Mouse (Mus musculus) neural tube, embryonic 11.5 days (tissue): ENCODE results near the gene Zfp11. TPM values are rescaled to one million over a fixed set of nuclear protein-coding genes. Genes with fewer than 3 reads are reported as not detected.
"Not testable (repeated sequence)": the region's sequence is repeated elsewhere in the genome, so short reads cannot be mapped to it uniquely, and the experiment has no call there.

Experiments used
- ATAC-seq: fragments of 200-750 bp; cut with Nextera tagmentation; 2 replicates; pipeline ENCODE4 v1.8.0; 2017; ENCODE audit warnings: moderate number of reproducible peaks, mild to moderate bottlenecking, moderate TSS enrichment, moderate library complexity; ENCODE audit not compliant: insufficient read depth, low FRiP score, low TSS enrichment
- DNase-seq: peaks from one replicate; pipeline ENCODE4 v3.0.0-alpha.2; 2015; ENCODE audit warnings: low spot score
- H3K27ac ChIP-seq: fragments of 300-500 bp; sonication (generic); 2 replicates; pipeline ENCODE4 v1.5.1; 2014; ENCODE audit warnings: low read depth, mild to moderate bottlenecking, low read length
- H3K27me3 ChIP-seq: fragments of 300-500 bp; sonication (generic); 2 replicates; pipeline ENCODE4 v1.6.1; 2014; ENCODE audit warnings: mild to moderate bottlenecking, low read length, mixed read lengths; ENCODE audit not compliant: control insufficient read depth, insufficient read depth
- H3K36me3 ChIP-seq: fragments of 300-500 bp; sonication (generic); 2 replicates; pipeline ENCODE4 v1.6.1; 2014; ENCODE audit warnings: mild to moderate bottlenecking, low read length, moderate library complexity, mixed read lengths; ENCODE audit not compliant: control insufficient read depth, insufficient read depth
- H3K4me1 ChIP-seq: fragments of 300-500 bp; sonication (generic); 2 replicates; pipeline ENCODE4 v1.6.1; 2014; ENCODE audit warnings: low read length, mixed read lengths; ENCODE audit not compliant: control insufficient read depth, insufficient read depth
- H3K4me2 ChIP-seq: fragments of 300-500 bp; sonication (generic); 2 replicates; pipeline ENCODE4 v1.6.1; 2014; ENCODE audit warnings: low read depth, mild to moderate bottlenecking, moderate library complexity
- H3K4me3 ChIP-seq: fragments of 300-500 bp; sonication (generic); 2 replicates; pipeline ENCODE4 v1.5.1; 2014; ENCODE audit warnings: low read depth, low read length
- H3K9ac ChIP-seq: fragments of 300-500 bp; sonication (generic); 2 replicates; pipeline ENCODE4 v1.6.1; 2014; ENCODE audit warnings: mild to moderate bottlenecking, low read length
- H3K9me3 ChIP-seq: fragments of 300-500 bp; sonication (generic); 2 replicates; pipeline ENCODE4 v1.6.1; 2016; ENCODE audit warnings: low read length; ENCODE audit not compliant: control insufficient read depth
- WGBS: fragments of 180-500 bp; shearing (Covaris S2); extraction: QIAGEN DNeasy Blood & Tissue Kit; methylation state at CpG from one replicate; pipeline ENCODE4 v1.1.7; 2014; 5-methylcytosine and 5-hydroxymethylcytosine counted together
- polyA plus RNA-seq: library from polyadenylated mRNA; unstranded; fragments of >200 nt; fragmentation: Nextera tagmentation; extraction: Ambion mirVana; gene quantifications from 2 replicates; pipeline ENCODE4 v1.2.1, GENCODE M21; 2014

Gene Zfp11
- polyA plus RNA-seq, 1 experiment from 2014 or later = 8.2 TPM

- not testable (repeated sequence) for H3K4me2 ChIP-seq, ATAC-seq, DNase-seq, H3K9ac ChIP-seq, H3K27me3 ChIP-seq, H3K9me3 ChIP-seq, H3K36me3 ChIP-seq, H3K4me1 ChIP-seq, H3K4me3 ChIP-seq, H3K27ac ChIP-seq
- whole genome bisulfite sequencing = 83% methylated on average over 2 of the region's 2 CpGs
These were observed 37.3 kb downstream of the Zfp11 start for GRCm38 (mm10) chr5:129632270-129633250.

- not testable (repeated sequence) for H3K9me3 ChIP-seq, H3K36me3 ChIP-seq, H3K4me2 ChIP-seq, H3K27ac ChIP-seq, ATAC-seq, H3K27me3 ChIP-seq, H3K4me3 ChIP-seq, H3K4me1 ChIP-seq, DNase-seq, H3K9ac ChIP-seq
- 86% methylated on average over 4 of the region's 4 CpGs for WGBS
These were observed 43.3 kb downstream of the Zfp11 start for GRCm38 (mm10) chr5:129626586-129626985.

- Histone ChIP-seq H3K9me3 (no peaks in the 10 kb centered on the region), H3K4me1 (no peaks in the 10 kb centered on the region), H3K9ac (no peak overlapping the region), H3K27me3 (no peaks in the 10 kb centered on the region), H3K4me2 (no peak overlapping the region), H3K36me3 (no peaks in the 10 kb centered on the region), H3K4me3 (no peak overlapping the region), H3K27ac (no peak overlapping the region)
- 87% methylated on average over 6 of the region's 6 CpGs for WGBS
- DNase-seq = no peak
- ATAC-seq = no peak
These were observed 43.8 kb downstream of the Zfp11 start for GRCm38 (mm10) chr5:129626099-129626498.

GRCm38 (mm10) chr5:129621361-129621760 is 48.5 kb downstream of the Zfp11 start:
- H3K27me3 ChIP-seq = no peaks in the 10 kb centered on the region
- no peak overlapping the region for H3K4me3 ChIP-seq
- no peaks in the 10 kb centered on the region for H3K9me3 ChIP-seq
- ATAC-seq (no peak), DNase-seq (no peak)
- WGBS = 85% methylated on average over 5 of the region's 5 CpGs
- H3K36me3 ChIP-seq = no peaks in the 10 kb centered on the region
- H3K4me1 ChIP-seq = no peaks in the 10 kb centered on the region
- H3K27ac ChIP-seq = no peak overlapping the region
- H3K4me2 ChIP-seq = no peak overlapping the region
- no peak overlapping the region for H3K9ac ChIP-seq

GRCm38 (mm10) chr5:129620600-129620999 is 49.3 kb downstream of the Zfp11 start:
- H3K36me3 ChIP-seq, H3K4me1 ChIP-seq: not testable (repeated sequence)

GRCm38 (mm10) chr5:129611060-129611459 is 58.8 kb downstream of the Zfp11 start:
- no peak for ATAC-seq
- H3K36me3 ChIP-seq = no peaks in the 10 kb centered on the region
- no peak overlapping the region for H3K27ac ChIP-seq
- H3K4me2 ChIP-seq = no peak overlapping the region
- H3K9me3 ChIP-seq = no peaks in the 10 kb centered on the region
- H3K27me3 ChIP-seq = no peaks in the 10 kb centered on the region
- peak; percentile 70 for DNase-seq
- WGBS = 0% methylated on average over 1 of the region's 1 CpGs
- H3K4me1 ChIP-seq = no peaks in the 10 kb centered on the region
- no peak overlapping the region for H3K4me3 ChIP-seq
- no peak overlapping the region for H3K9ac ChIP-seq

More at GRCm38 (mm10) chr5:129620600-129620999, 49.3 kb downstream of the Zfp11 start:
- WGBS = 68% methylated on average over 9 of the region's 9 CpGs
- not testable (repeated sequence) for H3K9me3 ChIP-seq, H3K9ac ChIP-seq, H3K4me3 ChIP-seq, H3K27ac ChIP-seq, DNase-seq, H3K4me2 ChIP-seq, ATAC-seq, H3K27me3 ChIP-seq

GRCm38 (mm10) chr5:129607476-129607875 is 62.4 kb downstream of the Zfp11 start:
- no peak overlapping the region for H3K9ac ChIP-seq
- H3K4me1 ChIP-seq = no peaks in the 10 kb centered on the region
- H3K4me2 ChIP-seq = no peak overlapping the region
- DNase-seq (no peak), ATAC-seq (no peak)
- H3K9me3 ChIP-seq = no peaks in the 10 kb centered on the region
- H3K4me3 ChIP-seq = no peak overlapping the region
- 91% methylated on average over 8 of the region's 8 CpGs for WGBS
- H3K27ac ChIP-seq = no peak overlapping the region
- H3K27me3 ChIP-seq = no peaks in the 10 kb centered on the region
- H3K36me3 ChIP-seq = no peaks in the 10 kb centered on the region
